ENCODE assay signal across 8 mouse cellular contexts in genomic region chr6:55203931-55204330, GRCm38 (mm10). TPM values are rescaled to one million over a fixed set of nuclear protein-coding genes. Genes with fewer than 3 reads are reported as not detected.
DNase-seq lines count a peak whose midpoint lies in the region; ATAC-seq and TF ChIP-seq lines count a peak whose summit lies in the region.

No protein-coding gene starts in this region.

- no peak for TF ChIP-seq CTCF in liver, embryonic 14.5 days (IDR thresholded peaks at IDR 0.05; ENCODE audit: low read depth)

- no peaks in the 10 kb centered on the region for H3K4me1 ChIP-seq in neural tube, embryonic 11.5 days (ENCODE audit: control insufficient read depth, insufficient read depth, low read length)
- peaks cover 0 to 6% of the 10 kb centered on the region in 2 experiments; a peak in 1 of 4 replicates for H3K4me1 ChIP-seq in liver, embryonic 14.5 days (replicated peaks; ENCODE audit: control insufficient read depth in 2 of 2, insufficient read depth in 2 of 2, low read length in 1 of 2)

- peak; percentile 37 for DNase-seq in embryo, embryonic 11 days
- DNase-seq in embryo, embryonic 9.5 days (ENCODE audit: extremely low spot score), result no peak
- no peak for DNase-seq in neural tube, embryonic 11.5 days (ENCODE audit: low spot score)
- no peak for DNase-seq in neural tube, embryonic 10.5 days (ENCODE audit: extremely low spot score, low spot score)
- no peak for DNase-seq in liver, embryonic 14.5 days (ENCODE audit: low read depth in 3 of 3, low spot score in 3 of 3)
- DNase-seq in left cerebral cortex, postnatal 10 days (ENCODE audit: extremely low spot score in 1 of 2, low spot score in 2 of 2), result no peak
- DNase-seq in spleen, postnatal 4 days (ENCODE audit: low spot score in 2 of 2), result no peak

- peak overlapping the region; percentile 46 for H3K4me2 ChIP-seq in neural tube, embryonic 11.5 days (ENCODE audit: low read depth)
- peak overlapping the region; percentile 79 for H3K4me2 ChIP-seq in liver, embryonic 14.5 days (ENCODE audit: low read depth)

- peak; percentile 33; the same call in 1 of the 2 replicates for ATAC-seq in neural tube, embryonic 11.5 days (ENCODE audit: insufficient read depth, low FRiP score, low TSS enrichment)
- ATAC-seq in liver, embryonic 14.5 days (ENCODE audit: insufficient read depth), result no peak
- no peak for ATAC-seq in activated CD4-positive, CD25-positive, alpha-beta regulatory T cell, adult 4 months

- intact Hi-C loops in left cerebral cortex, postnatal 10 days (cut with DNase I), result no loop called here

- peak overlapping the region; percentile 52 for H3K9ac ChIP-seq in neural tube, embryonic 11.5 days (ENCODE audit: low read length)
- no peak overlapping the region; the same call in 1 of the 2 replicates for H3K9ac ChIP-seq in liver, embryonic 14.5 days (replicated peaks)

- no peaks in the 10 kb centered on the region for H3K27me3 ChIP-seq in neural tube, embryonic 11.5 days (ENCODE audit: control insufficient read depth, insufficient read depth, low read length)
- no peaks in the 10 kb centered on the region for H3K27me3 ChIP-seq in liver, embryonic 14.5 days (ENCODE audit: control insufficient read depth, insufficient read depth, low read length)

- no peak overlapping the region for H3K27ac ChIP-seq in neural tube, embryonic 11.5 days (ENCODE audit: low read depth, low read length)
- no peak overlapping the region for H3K27ac ChIP-seq in liver, embryonic 14.5 days

- no peaks in the 10 kb centered on the region for H3K36me3 ChIP-seq in neural tube, embryonic 11.5 days (ENCODE audit: control insufficient read depth, insufficient read depth, low read length)
- H3K36me3 ChIP-seq in liver, embryonic 14.5 days (replicated peaks; ENCODE audit: control insufficient read depth, insufficient read depth, low read depth), result no peaks in the 10 kb centered on the region

- WGBS in neural tube, embryonic 11.5 days, result 74% methylated on average over 3 of the region's 3 CpGs
- WGBS in liver, embryonic 14.5 days (ENCODE audit: insufficient replicate concordance), result 85% methylated on average over 3 of the region's 3 CpGs

- no peak for TF ChIP-seq EP300 in liver, embryonic 14.5 days (IDR thresholded peaks at IDR 0.05; ENCODE audit: low read depth)

- H3K9me3 ChIP-seq in neural tube, embryonic 11.5 days (ENCODE audit: control insufficient read depth, low read length), result no peaks in the 10 kb centered on the region
- no peaks in the 10 kb centered on the region for H3K9me3 ChIP-seq in liver, embryonic 14.5 days (ENCODE audit: control insufficient read depth, low read length)

- H3K4me3 ChIP-seq in neural tube, embryonic 11.5 days (ENCODE audit: low read depth, low read length), result peak overlapping the region; percentile 38
- H3K4me3 ChIP-seq in liver, embryonic 14.5 days (ENCODE audit: insufficient read depth in 1 of 2, low read depth in 2 of 2, low read length in 2 of 2), result peak overlapping the region; percentile 62 to 69; a peak in 2 of 4 replicates

RNA-seq across cellular contexts. Expression of gene Mindy4, which starts 0.7 kb away (rescaled TPM):
- 13.7 and 14.4 TPM in 2 replicates for polyA plus RNA-seq in neural tube, embryonic 11.5 days (2014; fragmentation: Nextera tagmentation; extraction: Ambion mirVana)
- polyA plus RNA-seq in liver, embryonic 14.5 days (2012; rRNA removed), result 0.58 and 1.2 TPM in 2 replicates
- 0.59 and 0.99 TPM in 2 replicates for polyA plus RNA-seq in liver, embryonic 14.5 days (2014; fragmentation: Nextera tagmentation; extraction: Ambion mirVana)
- total RNA-seq in left cerebral cortex, postnatal 10 days (2021), result 10 to 100 TPM; 11.7 to 12.2 TPM
- under 1 TPM in 1 of 2 experiments, not detected in 1; 0.19 TPM for polyA plus RNA-seq in activated CD4-positive, CD25-positive, alpha-beta regulatory T cell, adult 4 months (2017; shearing (Covaris generic))

RNA-seq across cellular contexts. Expression of gene Inmt, which starts 29.1 kb away (rescaled TPM):
- not detected in 2 replicates for polyA plus RNA-seq in neural tube, embryonic 11.5 days (2014; fragmentation: Nextera tagmentation; extraction: Ambion mirVana)
- 0.04 and 0.13 TPM in 2 replicates for polyA plus RNA-seq in liver, embryonic 14.5 days (2012; rRNA removed)
- polyA plus RNA-seq in liver, embryonic 14.5 days (2014; fragmentation: Nextera tagmentation; extraction: Ambion mirVana), result 0.09 and 0.18 TPM in 2 replicates
- total RNA-seq in left cerebral cortex, postnatal 10 days (2021), result not detected
- not detected for polyA plus RNA-seq in activated CD4-positive, CD25-positive, alpha-beta regulatory T cell, adult 4 months (2017; shearing (Covaris generic))
